Mouse (Mus musculus): ENCODE results near the gene Ppm1f.
"Not testable (repeated sequence)": the region's sequence is repeated elsewhere in the genome, so short reads cannot be mapped to it uniquely, and the experiment has no call there.

Gene Ppm1f

GRCm38 (mm10) chr16:16911641-16912597 lies 15.7 kb downstream of the Ppm1f start:
- DNase-seq (ENCODE audit: low spot score in 2 of 2) = peak in 1 of 2 experiments; percentile 53

GRCm38 (mm10) chr16:16913440-16913839 lies 17.2 kb downstream of the Ppm1f start:
- no peak for DNase-seq (ENCODE audit: low spot score in 2 of 2)

- DNase-seq (ENCODE audit: low spot score in 2 of 2) = peak; percentile 49 to 64
These were observed 22.3 kb downstream of the Ppm1f start for GRCm38 (mm10) chr16:16918441-16919117.

DNA sequence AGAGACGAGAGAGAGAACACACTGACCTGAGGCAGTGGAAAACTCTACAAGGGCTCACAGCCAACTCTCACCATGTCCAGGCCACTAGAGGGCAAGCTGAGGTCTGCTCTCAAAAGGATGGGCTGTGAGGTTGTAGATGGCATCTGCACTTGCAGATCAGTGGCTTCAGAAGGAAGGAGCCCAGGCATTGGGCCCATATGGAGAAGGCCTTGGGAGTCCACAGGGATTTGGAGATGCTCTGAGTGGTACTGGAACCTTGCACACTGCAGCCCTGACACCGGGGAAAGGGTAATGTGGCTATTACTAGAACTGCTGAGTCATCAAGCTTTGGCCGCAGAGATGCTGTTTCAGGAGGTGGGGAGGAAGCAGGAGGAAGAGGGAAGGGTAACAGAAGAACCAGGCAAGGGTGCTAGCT lies 24.8 kb downstream of the Ppm1f start:
- DNase-seq (ENCODE audit: low spot score in 2 of 2) = no peak

DNA sequence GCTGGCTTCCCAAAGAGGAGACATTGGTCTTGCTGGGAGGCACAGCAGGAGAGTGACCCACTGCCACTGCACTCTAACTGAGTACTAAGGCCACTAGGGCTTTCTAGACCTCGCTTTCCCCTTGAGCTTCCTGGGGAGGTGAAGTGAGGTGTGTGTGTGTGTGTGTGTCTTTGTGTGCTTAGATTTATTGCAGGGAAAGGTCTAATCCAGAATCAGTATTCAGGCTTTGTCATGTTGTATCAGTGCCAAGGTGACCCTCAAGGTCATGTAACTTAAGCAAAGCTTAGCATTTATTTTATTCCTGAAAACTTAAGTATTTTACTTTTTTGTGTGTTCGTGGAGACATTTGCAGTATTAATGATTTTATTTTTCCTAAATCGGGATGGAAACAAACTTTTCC lies 28.2 kb downstream of the Ppm1f start:
- no peak for DNase-seq (ENCODE audit: low spot score in 2 of 2)

DNA sequence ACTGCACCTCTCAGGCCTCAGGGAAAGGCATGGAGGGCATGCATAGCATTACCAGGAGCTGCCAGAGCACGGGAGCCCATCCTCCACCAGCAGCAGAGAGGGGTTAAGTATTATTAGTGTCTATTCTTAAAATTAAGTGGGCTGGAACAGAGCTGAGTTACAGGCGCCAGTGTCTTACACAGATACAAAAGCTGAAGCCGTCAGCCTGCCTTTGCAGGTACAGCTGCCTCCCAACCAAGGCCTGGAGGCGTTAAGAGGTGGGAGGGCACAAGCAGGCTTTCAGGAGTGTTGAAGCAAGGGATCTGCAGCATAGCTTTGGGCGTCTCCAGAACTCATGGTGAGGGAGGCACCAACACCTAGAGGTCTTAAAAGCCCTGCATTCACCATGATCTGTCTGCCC lies 30.3 kb downstream of the Ppm1f start:
- peak; percentile 50 to 83 for DNase-seq (ENCODE audit: low spot score in 2 of 2)

GRCm38 (mm10) chr16:16928908-16929307 lies 32.6 kb downstream of the Ppm1f start:
- not testable (repeated sequence) for DNase-seq (ENCODE audit: low spot score in 2 of 2)

DNA sequence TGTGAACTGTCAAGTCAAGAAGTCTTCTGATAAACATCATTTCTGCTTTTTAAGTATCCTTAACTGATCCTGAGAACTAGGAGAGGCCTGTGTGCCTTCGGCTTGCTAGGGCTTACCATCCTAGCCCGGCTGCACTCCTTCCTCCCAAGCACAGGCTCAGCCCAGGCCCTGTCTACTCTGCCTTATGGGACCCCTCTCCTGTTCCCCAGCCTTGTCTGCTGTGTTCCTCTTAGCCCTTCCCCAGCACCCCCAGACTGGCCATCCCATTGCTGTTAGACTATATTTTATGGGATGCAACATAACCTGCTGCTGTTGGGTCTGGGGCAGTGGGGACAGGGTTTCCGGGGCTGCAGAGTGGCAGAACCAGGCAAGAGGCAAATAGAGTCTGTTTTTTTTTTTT lies 34.1 kb downstream of the Ppm1f start:
- DNase-seq (ENCODE audit: low spot score in 2 of 2) = no peak

- DNase-seq (ENCODE audit: low spot score in 2 of 2) = peak; percentile 89 to 95
These were observed 34.6 kb downstream of the Ppm1f start for GRCm38 (mm10) chr16:16930810-16931296.

GRCm38 (mm10) chr16:16939543-16939942 lies 43.3 kb downstream of the Ppm1f start:
- no peak for DNase-seq (ENCODE audit: low spot score in 2 of 2)

- no peak for DNase-seq (ENCODE audit: low spot score in 2 of 2)
These were observed 44.8 kb downstream of the Ppm1f start for GRCm38 (mm10) chr16:16941078-16941477.

DNA sequence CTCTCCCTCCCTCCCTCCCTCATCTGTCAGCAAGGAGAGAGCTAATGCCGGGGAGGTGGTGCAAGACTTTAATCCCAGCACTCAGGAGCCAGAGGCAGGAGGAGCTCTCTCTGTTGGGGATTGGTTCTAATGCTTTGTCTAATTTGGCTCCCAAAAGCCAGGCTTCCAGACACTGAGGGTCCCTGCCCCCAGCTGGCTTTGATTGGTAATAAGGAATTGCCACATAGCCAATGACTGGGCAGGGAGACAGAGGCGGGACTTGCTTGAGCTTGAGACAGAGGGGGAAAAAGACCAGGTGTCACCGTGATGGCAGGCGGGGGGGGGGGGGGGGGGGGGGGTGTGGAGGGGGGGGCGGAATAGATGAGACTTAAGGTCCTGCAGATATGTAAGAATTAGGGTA lies 62.3 kb downstream of the Ppm1f start:
- no peak for DNase-seq (ENCODE audit: low spot score in 2 of 2)

GRCm38 (mm10) chr16:16959907-16960306 lies 63.6 kb downstream of the Ppm1f start:
- DNase-seq (ENCODE audit: low spot score in 2 of 2) = peak in 1 of 2 experiments; percentile 30

DNA sequence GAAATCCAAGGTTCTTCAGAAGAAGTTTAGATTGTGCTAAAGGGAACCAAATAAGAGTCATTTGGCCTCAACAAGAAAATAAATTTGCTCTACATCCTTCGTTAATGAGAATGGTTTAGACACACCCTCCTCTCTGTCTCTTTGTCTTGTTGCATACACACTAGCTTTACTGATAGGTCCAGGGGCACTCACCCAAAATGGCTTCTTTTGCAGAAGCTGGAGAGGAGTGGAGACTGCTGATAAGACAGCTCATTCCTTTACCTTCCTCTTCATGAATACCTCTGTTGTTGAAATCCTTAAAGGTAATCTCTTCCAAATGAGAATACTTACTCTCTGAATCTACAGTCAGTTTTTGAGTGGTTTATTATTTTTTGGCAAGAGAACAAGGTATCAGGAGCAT lies 68.9 kb downstream of the Ppm1f start:
- no peak for DNase-seq (ENCODE audit: low spot score in 2 of 2)

GRCm38 (mm10) chr16:16966290-16966689 lies 70.0 kb downstream of the Ppm1f start:
- DNase-seq (ENCODE audit: low spot score in 2 of 2) = no peak
